Mouse (Mus musculus) stomach, postnatal 0 days (tissue): ENCODE data around the gene Lman2l.

Experiments
- CTCF ChIP-seq: IDR thresholded peaks from 2 replicates; pipeline ENCODE4 v1.5.1; 2016; ENCODE audit warnings: antibody characterized with exemption, low read depth, mild to moderate bottlenecking, moderate library complexity
- EP300 ChIP-seq: optimal IDR thresholded peaks from 2 replicates; pipeline ENCODE3; 2016; ENCODE audit warnings: antibody characterized with exemption

DNA sequence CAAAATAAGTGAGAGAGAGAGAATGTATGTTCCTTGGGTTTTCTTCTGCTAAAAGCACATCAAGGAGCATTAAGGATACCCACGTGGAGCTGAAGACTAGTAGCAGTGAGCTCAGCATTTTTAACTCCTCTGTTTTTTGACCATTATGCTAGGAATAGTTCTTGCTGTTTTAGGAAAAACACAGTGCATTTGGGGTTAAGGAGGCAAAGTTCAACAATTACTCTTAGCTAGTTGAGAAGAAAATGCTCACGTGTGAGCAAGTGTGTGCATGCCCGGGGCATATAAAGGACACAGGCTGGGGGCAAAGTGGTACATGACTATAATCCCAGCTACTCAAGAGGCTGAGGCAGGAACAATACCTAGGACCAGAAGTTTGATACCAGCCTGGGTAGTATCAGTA is 11.5 kb downstream of the Lman2l start:
- TF ChIP-seq EP300 (no peak), CTCF (no peak)
